Mouse (Mus musculus): ENCODE data around the gene Kmt2e. TPM values are rescaled to one million over a fixed set of nuclear protein-coding genes. Genes with fewer than 3 reads are reported as not detected.
A peak's percentile ranks its signal among the peaks of the same experiment; 100 is the strongest.

Kmt2e gene
- polyA plus RNA-seq, 1 experiment from 2014 or later, result 162 TPM

DNA sequence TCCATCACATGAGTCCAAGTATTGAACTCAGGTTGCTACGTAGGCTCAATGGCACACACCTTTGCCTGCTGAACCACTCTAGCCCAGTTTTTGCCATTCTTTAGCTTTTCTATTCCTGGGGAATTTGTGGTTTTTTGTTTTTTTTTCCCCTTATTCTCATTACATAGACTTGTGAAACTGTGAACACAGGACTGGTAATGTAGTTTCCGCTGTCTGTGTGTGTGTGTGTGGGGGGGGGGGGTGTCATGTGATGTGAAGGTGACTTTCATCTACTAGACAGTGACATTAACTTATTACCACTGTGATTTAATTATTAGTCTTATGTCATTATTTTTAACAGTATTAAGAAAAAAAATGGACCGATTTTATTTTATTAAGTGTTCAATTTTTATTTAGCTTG, 30.0 kb downstream of the Kmt2e start:
- no peak overlapping the region for H3K4me2 ChIP-seq (ENCODE audit: low read length)
- 0 out of 2 replicates have a peak, but pooled peaks cover 3% of the 10 kb centered on the region for H3K4me1 ChIP-seq (ENCODE audit: control insufficient read depth, insufficient read depth, low read length)
- no peak overlapping the region for H3K4me3 ChIP-seq (ENCODE audit: low read depth, low read length)
- H3K27ac ChIP-seq (ENCODE audit: low read length), result no peak overlapping the region
- no peak for ATAC-seq
- H3K36me3 ChIP-seq (ENCODE audit: control insufficient read depth, insufficient read depth, low read length), result peaks cover 6% of the 10 kb centered on the region; the same call in 1 of the 2 replicates
- no peak overlapping the region for H3K9ac ChIP-seq (ENCODE audit: low read depth, low read length)
- H3K9me3 ChIP-seq (replicated peaks; ENCODE audit: control insufficient read depth, low read length, poor library complexity, severe bottlenecking), result no peaks in the 10 kb centered on the region
- WGBS, result 94% methylated on average over 3 of the region's 3 CpGs
- H3K27me3 ChIP-seq (ENCODE audit: control insufficient read depth, insufficient read depth, low read depth, low read length), result no peaks in the 10 kb centered on the region

DNA sequence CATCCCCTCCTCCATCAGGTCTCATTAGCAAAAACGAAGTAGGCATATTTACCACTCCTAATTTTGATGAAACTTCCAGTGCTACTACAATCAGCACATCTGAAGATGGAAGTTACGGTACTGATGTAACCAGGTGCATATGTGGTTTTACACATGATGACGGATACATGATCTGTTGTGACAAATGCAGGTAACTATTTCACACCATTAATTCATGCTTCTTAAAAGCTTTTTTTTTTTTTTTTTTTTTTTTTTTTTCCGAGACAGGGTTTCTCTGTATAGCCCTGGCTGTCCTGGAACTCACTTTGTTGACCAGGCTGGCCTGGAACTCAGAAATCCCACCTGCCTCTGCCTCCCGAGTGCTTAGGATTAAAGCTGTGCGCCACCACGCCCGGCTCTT, 30.5 kb downstream of the Kmt2e start:
- no peak overlapping the region for H3K9ac ChIP-seq (ENCODE audit: low read depth, low read length)
- no peak overlapping the region for H3K4me2 ChIP-seq (ENCODE audit: low read length)
- no peak for ATAC-seq
- H3K9me3 ChIP-seq (replicated peaks; ENCODE audit: control insufficient read depth, low read length, poor library complexity, severe bottlenecking), result no peaks in the 10 kb centered on the region
- no peaks in the 10 kb centered on the region for H3K27me3 ChIP-seq (ENCODE audit: control insufficient read depth, insufficient read depth, low read depth, low read length)
- 0 out of 2 replicates have a peak, but pooled peaks cover 3% of the 10 kb centered on the region for H3K4me1 ChIP-seq (ENCODE audit: control insufficient read depth, insufficient read depth, low read length)
- H3K4me3 ChIP-seq (ENCODE audit: low read depth, low read length), result no peak overlapping the region
- WGBS, result 93% methylated on average over 7 of the region's 8 CpGs
- H3K27ac ChIP-seq (ENCODE audit: low read length), result no peak overlapping the region
- peaks cover 6% of the 10 kb centered on the region; the same call in 1 of the 2 replicates for H3K36me3 ChIP-seq (ENCODE audit: control insufficient read depth, insufficient read depth, low read length)

DNA sequence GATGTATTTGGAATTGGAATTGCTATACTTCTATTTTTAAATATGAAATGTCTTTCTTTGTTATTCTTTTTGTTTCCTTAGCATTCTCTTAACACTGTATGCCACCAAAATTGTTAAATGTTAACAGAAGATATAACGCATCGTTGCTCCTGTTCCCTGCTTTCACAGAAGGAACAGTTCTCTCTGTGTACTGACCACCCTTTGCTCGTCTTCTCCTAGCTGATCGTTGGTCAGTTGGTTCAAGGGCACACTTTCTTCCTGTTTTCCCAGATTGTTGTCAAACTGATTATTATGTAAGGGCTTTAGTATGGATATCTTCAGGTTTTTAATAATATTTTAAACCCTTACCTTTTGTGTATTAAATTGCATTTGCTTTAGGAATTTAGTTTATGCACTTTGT, 32.3 kb downstream of the Kmt2e start:
- Histone ChIP-seq H3K4me2 (ENCODE audit: low read length) (no peak overlapping the region), H3K27me3 (ENCODE audit: control insufficient read depth, insufficient read depth, low read depth, low read length) (no peaks in the 10 kb centered on the region), H3K27ac (ENCODE audit: low read length) (no peak overlapping the region), H3K9me3 (replicated peaks; ENCODE audit: control insufficient read depth, low read length, poor library complexity, severe bottlenecking) (no peaks in the 10 kb centered on the region), H3K4me3 (ENCODE audit: low read depth, low read length) (no peak overlapping the region), H3K9ac (ENCODE audit: low read depth, low read length) (no peak overlapping the region), H3K36me3 (ENCODE audit: control insufficient read depth, insufficient read depth, low read length) (peaks cover 6% of the 10 kb centered on the region; the same call in 1 of the 2 replicates), H3K4me1 (ENCODE audit: control insufficient read depth, insufficient read depth, low read length) (0 out of 2 replicates have a peak, but pooled peaks cover 3% of the 10 kb centered on the region)
- ATAC-seq, result no peak
- WGBS, result 91% methylated on average over 4 of the region's 4 CpGs

DNA sequence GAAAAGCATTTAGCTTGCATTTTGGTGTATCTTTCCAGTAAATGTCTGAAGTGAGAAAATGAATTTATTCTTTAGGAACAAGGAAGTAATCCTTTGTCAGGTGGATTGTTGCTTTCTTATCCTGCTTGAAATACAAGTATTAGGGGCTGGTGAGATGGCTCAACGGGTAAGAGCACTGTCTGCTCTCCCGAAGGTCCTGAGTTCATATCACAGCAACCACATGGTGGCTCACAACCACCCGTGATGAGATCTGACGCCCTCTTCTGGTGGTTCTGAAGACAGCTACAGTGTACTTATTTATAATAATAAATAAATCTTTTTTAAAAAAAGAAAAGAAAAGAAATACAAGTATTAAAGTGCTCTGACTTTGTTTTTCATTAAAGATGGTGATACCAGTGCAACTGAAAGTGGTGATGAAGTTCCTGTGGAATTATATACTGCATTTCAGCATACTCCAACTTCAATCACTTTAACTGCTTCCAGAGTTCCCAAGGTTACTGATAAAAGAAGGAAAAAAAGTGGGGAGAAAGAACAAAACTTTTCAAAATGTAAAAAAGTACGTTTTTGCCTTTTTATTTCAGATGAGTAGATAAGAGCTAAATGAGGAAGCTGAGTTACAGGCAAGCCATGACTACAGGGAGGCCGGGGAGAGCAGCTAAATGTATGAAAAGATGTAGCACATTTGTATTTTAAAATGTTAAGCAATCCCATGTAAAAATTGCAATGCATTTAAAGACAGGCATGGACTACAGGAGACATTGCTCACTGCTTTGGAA, 39.0 kb downstream of the Kmt2e start:
- no peak overlapping the region for H3K4me3 ChIP-seq (ENCODE audit: low read depth, low read length)
- no peaks in the 10 kb centered on the region for H3K27me3 ChIP-seq (ENCODE audit: control insufficient read depth, insufficient read depth, low read depth, low read length)
- H3K9me3 ChIP-seq (replicated peaks; ENCODE audit: control insufficient read depth, low read length, poor library complexity, severe bottlenecking), result no peaks in the 10 kb centered on the region
- WGBS, result 79% methylated on average over 6 of the region's 6 CpGs
- H3K9ac ChIP-seq (ENCODE audit: low read depth, low read length), result no peak overlapping the region
- ATAC-seq, result no peak
- H3K4me2 ChIP-seq (ENCODE audit: low read length), result no peak overlapping the region
- peaks cover 14% of the 10 kb centered on the region for H3K36me3 ChIP-seq (ENCODE audit: control insufficient read depth, insufficient read depth, low read length)
- no peak overlapping the region for H3K27ac ChIP-seq (ENCODE audit: low read length)
- H3K4me1 ChIP-seq (ENCODE audit: control insufficient read depth, insufficient read depth, low read length), result no peaks in the 10 kb centered on the region

GRCm38 (mm10) chr5:23483811-23484210, 49.6 kb downstream of the Kmt2e start:
- H3K9me3 ChIP-seq (replicated peaks; ENCODE audit: control insufficient read depth, low read length, poor library complexity, severe bottlenecking), result no peaks in the 10 kb centered on the region
- H3K4me3 ChIP-seq (ENCODE audit: low read depth, low read length), result no peak overlapping the region
- no peak overlapping the region for H3K9ac ChIP-seq (ENCODE audit: low read depth, low read length)
- H3K4me1 ChIP-seq (ENCODE audit: control insufficient read depth, insufficient read depth, low read length), result no peaks in the 10 kb centered on the region
- no peaks in the 10 kb centered on the region for H3K27me3 ChIP-seq (ENCODE audit: control insufficient read depth, insufficient read depth, low read depth, low read length)
- WGBS, result 91% methylated on average over 7 of the region's 7 CpGs
- peaks cover 34% of the 10 kb centered on the region for H3K36me3 ChIP-seq (ENCODE audit: control insufficient read depth, insufficient read depth, low read length)
- H3K27ac ChIP-seq (ENCODE audit: low read length), result no peak overlapping the region
- ATAC-seq, result no peak
- no peak overlapping the region for H3K4me2 ChIP-seq (ENCODE audit: low read length)

- Histone ChIP-seq H3K9me3 (replicated peaks; ENCODE audit: control insufficient read depth, low read length, poor library complexity, severe bottlenecking) (no peaks in the 10 kb centered on the region), H3K4me2 (ENCODE audit: low read length) (no peak overlapping the region), H3K4me1 (ENCODE audit: control insufficient read depth, insufficient read depth, low read length) (no peaks in the 10 kb centered on the region), H3K9ac (ENCODE audit: low read depth, low read length) (no peak overlapping the region), H3K4me3 (ENCODE audit: low read depth, low read length) (no peak overlapping the region), H3K27me3 (ENCODE audit: control insufficient read depth, insufficient read depth, low read depth, low read length) (no peaks in the 10 kb centered on the region), H3K27ac (ENCODE audit: low read length) (no peak overlapping the region), H3K36me3 (ENCODE audit: control insufficient read depth, insufficient read depth, low read length) (peaks cover 33% of the 10 kb centered on the region)
- 93% methylated on average over 4 of the region's 4 CpGs for WGBS
- no peak for ATAC-seq
These were observed 55.0 kb downstream of the Kmt2e start for GRCm38 (mm10) chr5:23489231-23489630.

- no peaks in the 10 kb centered on the region for H3K27me3 ChIP-seq (ENCODE audit: control insufficient read depth, insufficient read depth, low read depth, low read length)
- H3K27ac ChIP-seq (ENCODE audit: low read length), result no peak overlapping the region
- 49% methylated on average over 2 of the region's 2 CpGs for WGBS
- no peaks in the 10 kb centered on the region for H3K4me1 ChIP-seq (ENCODE audit: control insufficient read depth, insufficient read depth, low read length)
- peak; percentile 75; the same call in 1 of the 2 replicates for ATAC-seq
- no peak overlapping the region for H3K4me3 ChIP-seq (ENCODE audit: low read depth, low read length)
- no peak overlapping the region for H3K4me2 ChIP-seq (ENCODE audit: low read length)
- H3K36me3 ChIP-seq (ENCODE audit: control insufficient read depth, insufficient read depth, low read length), result peaks cover 37% of the 10 kb centered on the region
- H3K9ac ChIP-seq (ENCODE audit: low read depth, low read length), result no peak overlapping the region
- H3K9me3 ChIP-seq (replicated peaks; ENCODE audit: control insufficient read depth, low read length, poor library complexity, severe bottlenecking), result no peaks in the 10 kb centered on the region
These were observed 56.6 kb downstream of the Kmt2e start for GRCm38 (mm10) chr5:23490797-23491196.

- Histone ChIP-seq H3K36me3 (ENCODE audit: control insufficient read depth, insufficient read depth, low read length) (peaks cover 46% of the 10 kb centered on the region), H3K27me3 (ENCODE audit: control insufficient read depth, insufficient read depth, low read depth, low read length) (no peaks in the 10 kb centered on the region), H3K4me3 (ENCODE audit: low read depth, low read length) (no peak overlapping the region), H3K4me2 (ENCODE audit: low read length) (no peak overlapping the region), H3K9ac (ENCODE audit: low read depth, low read length) (no peak overlapping the region), H3K4me1 (ENCODE audit: control insufficient read depth, insufficient read depth, low read length) (no peaks in the 10 kb centered on the region), H3K27ac (ENCODE audit: low read length) (no peak overlapping the region), H3K9me3 (replicated peaks; ENCODE audit: control insufficient read depth, low read length, poor library complexity, severe bottlenecking) (no peaks in the 10 kb centered on the region)
- ATAC-seq, result no peak
- WGBS, result 92% methylated on average over 3 of the region's 3 CpGs
These were observed 62.2 kb downstream of the Kmt2e start for GRCm38 (mm10) chr5:23496396-23496795.

- WGBS, result 94% methylated on average over 5 of the region's 5 CpGs
- H3K27ac ChIP-seq (ENCODE audit: low read length), result no peak overlapping the region
These were observed 62.7 kb downstream of the Kmt2e start for GRCm38 (mm10) chr5:23496933-23497332.

More at GRCm38 (mm10) chr5:23496933-23497332, 62.7 kb downstream of the Kmt2e start:
- no peak overlapping the region for H3K4me2 ChIP-seq (ENCODE audit: low read length)
- H3K9me3 ChIP-seq (replicated peaks; ENCODE audit: control insufficient read depth, low read length, poor library complexity, severe bottlenecking), result no peaks in the 10 kb centered on the region
- H3K36me3 ChIP-seq (ENCODE audit: control insufficient read depth, insufficient read depth, low read length), result peaks cover 51% of the 10 kb centered on the region
- no peaks in the 10 kb centered on the region for H3K4me1 ChIP-seq (ENCODE audit: control insufficient read depth, insufficient read depth, low read length)
- no peak overlapping the region for H3K4me3 ChIP-seq (ENCODE audit: low read depth, low read length)
- no peaks in the 10 kb centered on the region for H3K27me3 ChIP-seq (ENCODE audit: control insufficient read depth, insufficient read depth, low read depth, low read length)
- no peak overlapping the region for H3K9ac ChIP-seq (ENCODE audit: low read depth, low read length)
- no peak for ATAC-seq
